Mouse (Mus musculus) liver, embryonic 15.5 days (tissue): ENCODE data around the gene Tubgcp2. TPM values are rescaled to one million over a fixed set of nuclear protein-coding genes. Genes with fewer than 3 reads are reported as not detected.
A peak's percentile ranks its signal among the peaks of the same experiment; 100 is the strongest.

Experiments
- microRNA counts: library from miRNA; unstranded; fragments of <30 nt; microRNA quantifications from one replicate; lab custom pipeline; 2016
- microRNA-seq: library from miRNA; unstranded; fragments of <30 nt; microRNA quantifications from one replicate; pipeline ENCODE4, GENCODE M21; 2016
- polyA plus RNA-seq: library from polyadenylated mRNA; unstranded; fragments of >200 nt; fragmentation: Nextera tagmentation; extraction: Ambion mirVana; gene quantifications from 2 replicates; pipeline ENCODE4 v1.2.1, GENCODE M21; 2015

Gene Tubgcp2
- polyA plus RNA-seq, 1 experiment from 2014 or later = 21.4 TPM

MicroRNAs encoded within 50 kb of the gene (microRNA counts, 519-probe panel; counts per million panel counts)
- microRNA mmu-miR-202-3p (lab: Ali Mortazavi, UCI) (1,558 counts per million, percentile 10 among the panel's probes with 10 or more counts), microRNA mmu-miR-202-5p (lab: Ali Mortazavi, UCI) (2,582 counts per million, percentile 49 among the panel's probes with 10 or more counts)

Small RNAs within 50 kb of the gene (microRNA-seq; reads per million reads assigned to microRNA genes)
- gene Mir202 = 1.3 reads per million
- gene Mir7062 = not detected
- not detected for gene mmu-mir-7686

Other genes with a start within 250 kb of the Tubgcp2 start
- gene Adgra1, start 202.5 kb downstream of the Tubgcp2 start, polyA plus RNA-seq = not detected in 2 replicates
- gene Kndc1, start 142.0 kb downstream of the Tubgcp2 start, polyA plus RNA-seq = not detected in 2 replicates
- gene Utf1, start 92.9 kb downstream of the Tubgcp2 start, polyA plus RNA-seq = not detected in 2 replicates
- not detected in 2 replicates for gene 6430531B16Rik, start 57.9 kb downstream of the Tubgcp2 start, polyA plus RNA-seq
- gene Adam8, start 44.1 kb downstream of the Tubgcp2 start, polyA plus RNA-seq = 1.1 and 1.3 TPM in 2 replicates
- 17.4 and 19.6 TPM in 2 replicates for gene Zfp511, start 278 bp downstream of the Tubgcp2 start, polyA plus RNA-seq
- not detected in 2 replicates for gene Msx3, start 12.4 kb upstream of the Tubgcp2 start, polyA plus RNA-seq
- not detected in 2 replicates for gene Caly, start 45.9 kb upstream of the Tubgcp2 start, polyA plus RNA-seq
- gene Prap1, start 56.7 kb upstream of the Tubgcp2 start, polyA plus RNA-seq = 0.74 and 0.79 TPM in 2 replicates
- gene Fuom, start 65.8 kb upstream of the Tubgcp2 start, polyA plus RNA-seq = 8.0 and 8.7 TPM in 2 replicates
- 10.1 and 11.0 TPM in 2 replicates for gene Paox, start 79.1 kb upstream of the Tubgcp2 start, polyA plus RNA-seq
- gene Echs1, start 79.8 kb upstream of the Tubgcp2 start, polyA plus RNA-seq = 104 and 111 TPM in 2 replicates
- gene Mtg1, start 100.9 kb upstream of the Tubgcp2 start, polyA plus RNA-seq = 15.4 and 17.0 TPM in 2 replicates
- 0.08 TPM in 1 of 2 replicates, not detected in the other for gene Sprn, start 118.2 kb upstream of the Tubgcp2 start, polyA plus RNA-seq
- gene Olfr522, start 128.1 kb upstream of the Tubgcp2 start, polyA plus RNA-seq = not detected in 2 replicates
- gene Olfr523, start 136.5 kb upstream of the Tubgcp2 start, polyA plus RNA-seq = not detected in 2 replicates
- not detected in 2 replicates for gene Olfr524, start 169.3 kb upstream of the Tubgcp2 start, polyA plus RNA-seq
- 0.05 TPM in 1 of 2 replicates, not detected in the other for gene Cd163l1, start 181.6 kb upstream of the Tubgcp2 start, polyA plus RNA-seq
- not detected in 2 replicates for gene 5830411N06Rik, start 210.6 kb upstream of the Tubgcp2 start, polyA plus RNA-seq